Mouse (Mus musculus): ENCODE measurements around the gene Mast1.

The Mast1 gene

GRCm38 (mm10) chr8:84936962-84937546, at the start of gene Mast1:
Gene Mast1, minus strand, starts transcription at chr8:84937359.
- no peak for DNase-seq (ENCODE audit: low read depth)

- DNase-seq (ENCODE audit: low read depth): peak; percentile 54
Observed at GRCm38 (mm10) chr8:84986379-84986945, 49.3 kb upstream of the Mast1 start.

- DNase-seq (ENCODE audit: low read depth): peak; percentile 67
Observed at GRCm38 (mm10) chr8:84985684-84986378, 48.7 kb upstream of the Mast1 start.

- no peak for DNase-seq (ENCODE audit: low read depth)
Observed at GRCm38 (mm10) chr8:84985049-84985683, 48.0 kb upstream of the Mast1 start.

GRCm38 (mm10) chr8:84984294-84985048, 47.3 kb upstream of the Mast1 start:
- DNase-seq (ENCODE audit: low read depth): no peak

- no peak for DNase-seq (ENCODE audit: low read depth)
Observed at GRCm38 (mm10) chr8:84982499-84983011, 45.4 kb upstream of the Mast1 start.

- DNase-seq (ENCODE audit: low read depth): no peak
Observed at GRCm38 (mm10) chr8:84981644-84982498, 44.7 kb upstream of the Mast1 start.

- no peak for DNase-seq (ENCODE audit: low read depth)
Observed at GRCm38 (mm10) chr8:84980622-84981358, 43.6 kb upstream of the Mast1 start.

GRCm38 (mm10) chr8:84979599-84980421, 42.7 kb upstream of the Mast1 start:
- peak; percentile 93 for DNase-seq (ENCODE audit: low read depth)

- peak; percentile 86 for DNase-seq (ENCODE audit: low read depth)
Observed at GRCm38 (mm10) chr8:84978248-84978940, 41.2 kb upstream of the Mast1 start, which contains the start of gene Junb. Gene Junb, minus strand, starts transcription at chr8:84978718.

GRCm38 (mm10) chr8:84977435-84978247, 40.5 kb upstream of the Mast1 start:
- no peak for DNase-seq (ENCODE audit: low read depth)

- DNase-seq (ENCODE audit: low read depth): no peak
Observed at GRCm38 (mm10) chr8:84976763-84977434, 39.7 kb upstream of the Mast1 start.

- peak; percentile 95 for DNase-seq (ENCODE audit: low read depth)
Observed at GRCm38 (mm10) chr8:84976031-84976762, 39.0 kb upstream of the Mast1 start.

- no peak for DNase-seq (ENCODE audit: low read depth)
Observed at GRCm38 (mm10) chr8:84975434-84975833, 38.3 kb upstream of the Mast1 start.

- no peak for DNase-seq (ENCODE audit: low read depth)
Observed at GRCm38 (mm10) chr8:84974543-84975142, 37.5 kb upstream of the Mast1 start.

Data from c-Kit-positive CD71-positive TER-119-negative erythroid progenitor cells, embryonic 14.5 days (primary cell).